In the genomic region with DNA sequence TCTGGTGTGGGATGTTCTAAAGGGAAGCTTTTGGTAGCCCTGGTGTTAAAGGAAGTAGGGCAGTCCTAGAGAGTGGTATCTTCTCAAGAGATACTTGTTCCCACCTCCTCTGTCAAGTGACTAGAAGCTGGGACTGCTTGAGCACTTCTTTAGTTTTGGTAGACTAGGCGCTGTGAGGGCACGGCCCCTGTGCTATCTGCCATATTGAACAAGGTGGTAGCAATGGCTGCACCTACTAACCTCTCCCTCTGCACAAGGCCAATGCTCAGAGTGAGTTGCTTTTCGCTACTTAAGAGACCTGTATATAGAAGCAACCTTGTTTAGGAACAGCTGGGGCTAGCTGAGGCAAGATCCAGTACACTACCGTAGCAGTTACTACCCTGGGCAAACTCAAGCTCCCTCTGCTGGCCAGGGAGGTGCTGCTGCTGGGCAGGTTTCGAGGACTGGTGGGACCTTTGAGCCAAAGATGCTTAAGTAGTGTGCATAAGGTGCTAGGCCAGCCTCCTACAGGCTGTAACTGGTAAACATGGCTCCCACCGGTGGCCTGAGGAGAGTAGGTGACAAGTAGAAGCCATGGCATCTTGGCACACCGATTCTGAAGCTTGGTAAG, we compare ENCODE assay signal across 9 mouse cellular contexts. TPM values are rescaled to one million over a fixed set of nuclear protein-coding genes. Genes with fewer than 3 reads are reported as not detected.
A peak's percentile ranks its signal among the peaks of the same experiment; 100 is the strongest.
DNase-seq lines count a peak whose midpoint lies in the region; ATAC-seq and TF ChIP-seq lines count a peak whose summit lies in the region.
"Had no signal": no experiment of that assay in that cellular context is flagged by ENCODE, and none has a peak within 500 bp of the region (broad histone marks: within the 10 kb centered on the region; RNA-seq: fewer than 3 reads in every experiment).

No protein-coding gene starts in this region.

- TF ChIP-seq POLR2A in bone marrow, adult 2 months (IDR thresholded peaks at IDR 0.05; ENCODE audit: borderline replicate concordance, control insufficient read depth, low read depth, low read length): no peak

- 76% methylated on average over 7 of the region's 7 CpGs for WGBS in bone marrow, adult 2 months
- WGBS in limb, embryonic 13.5 days: 88% methylated on average over 7 of the region's 7 CpGs

- peak; percentile 92 for DNase-seq in heart, adult 11 months
- no peak for DNase-seq in heart, adult 8-10 months (ENCODE audit: low spot score)
- peak; percentile 24 for DNase-seq in CD4-positive helper T cell, adult 2 months (ENCODE audit: low read depth, low spot score)
- DNase-seq in splenic B cell, adult 2 months (ENCODE audit: low read depth, low spot score): peak; percentile 59
- no peak for DNase-seq in frontal cortex, postnatal 14 days (ENCODE audit: low spot score in 2 of 2)
- DNase-seq in retina, embryonic 14.5 days (ENCODE audit: low spot score): no peak

- no peaks in the 10 kb centered on the region for H3K27me3 ChIP-seq in limb, embryonic 13.5 days
- no peaks in the 10 kb centered on the region for H3K27me3 ChIP-seq in splenic B cell, adult 2 months (ENCODE audit: control insufficient read depth, insufficient read depth, low read length, poor library complexity, severe bottlenecking)
- H3K27me3 ChIP-seq: limb, embryonic 15.5 days had no signal

- H3K4me3 ChIP-seq in bone marrow, adult 2 months (replicated peaks; ENCODE audit: control insufficient read depth, low read depth, low read length): no peak overlapping the region
- no peak overlapping the region for H3K4me3 ChIP-seq in limb, embryonic 13.5 days
- H3K4me3 ChIP-seq: limb, embryonic 15.5 days had no signal

- H3K4me2 ChIP-seq in limb, embryonic 13.5 days (replicated peaks): no peak overlapping the region
- H3K4me2 ChIP-seq: limb, embryonic 15.5 days had no signal

- peak; percentile 63 for TF ChIP-seq CTCF in bone marrow, adult 2 months (IDR thresholded peaks at IDR 0.05; ENCODE audit: control insufficient read depth, insufficient read depth, low read length)

- H3K27ac ChIP-seq in bone marrow, adult 2 months (ENCODE audit: control insufficient read depth, insufficient read depth, low read depth, low read length, poor library complexity): no peak overlapping the region
- no peak overlapping the region for H3K27ac ChIP-seq in limb, embryonic 13.5 days
- H3K27ac ChIP-seq: limb, embryonic 15.5 days had no signal

- H3K36me3 ChIP-seq in limb, embryonic 13.5 days: peaks cover 92% of the 10 kb centered on the region
- peaks cover 12% of the 10 kb centered on the region for H3K36me3 ChIP-seq in splenic B cell, adult 2 months (ENCODE audit: control insufficient read depth, insufficient read depth, low read length, poor library complexity, severe bottlenecking)

- ATAC-seq in limb, embryonic 13.5 days (ENCODE audit: low FRiP score, low read depth): peak; percentile 31

- no peak overlapping the region for H3K9ac ChIP-seq in limb, embryonic 13.5 days
- H3K9ac ChIP-seq: limb, embryonic 15.5 days had no signal

- no peaks in the 10 kb centered on the region for H3K4me1 ChIP-seq in bone marrow, adult 2 months (ENCODE audit: control insufficient read depth, insufficient read depth, low read length)
- no peaks in the 10 kb centered on the region for H3K4me1 ChIP-seq in limb, embryonic 13.5 days
- H3K4me1 ChIP-seq: limb, embryonic 15.5 days had no signal

- no peaks in the 10 kb centered on the region for H3K9me3 ChIP-seq in limb, embryonic 13.5 days
- H3K9me3 ChIP-seq: limb, embryonic 15.5 days had no signal

RNA-seq across cellular contexts. Expression of a gene that starts 30.5 kb away (rescaled TPM):
- 100 to 1,000 TPM; 129 to 151 (median 143) TPM for total RNA-seq in heart, adult 8-10 months (2022)
- polyA plus RNA-seq in bone marrow, adult 2 months (2011; ENCODE audit: insufficient read depth, insufficient read length, low replicate concordance, missing spikeins): 109 and 216 TPM in 2 replicates
- polyA plus RNA-seq in limb, embryonic 13.5 days (2015; fragmentation: Nextera tagmentation; extraction: Ambion mirVana): 339 and 342 TPM in 2 replicates

Comparison
In these comparisons a context has a peak if more than half of its experiments do, and no peak if none do; other contexts are left out.
1. DNase-seq: peak in heart, adult 11 months (single experiment), CD4-positive helper T cell, adult 2 months (single experiment) and splenic B cell, adult 2 months (single experiment); none in heart, adult 8-10 months (single experiment), frontal cortex, postnatal 14 days (0 of 2) and retina, embryonic 14.5 days (single experiment).